Mouse (Mus musculus): ENCODE measurements around the gene Dync1i1.

Dync1i1 gene

GRCm38 (mm10) chr6:6058548-6058947 lies 333.1 kb downstream of the Dync1i1 start:
- DNase-seq (ENCODE audit: low spot score in 2 of 2): no peak

GRCm38 (mm10) chr6:6067201-6067600 lies 341.8 kb downstream of the Dync1i1 start:
- DNase-seq (ENCODE audit: low spot score in 2 of 2): no peak

- no peak for DNase-seq (ENCODE audit: low spot score in 2 of 2)
These were observed 344.6 kb downstream of the Dync1i1 start for GRCm38 (mm10) chr6:6070015-6070414.

GRCm38 (mm10) chr6:6071038-6071437 lies 345.6 kb downstream of the Dync1i1 start:
- DNase-seq (ENCODE audit: low spot score in 2 of 2): no peak

GRCm38 (mm10) chr6:6075940-6076447 lies 350.6 kb downstream of the Dync1i1 start:
- no peak for DNase-seq (ENCODE audit: low spot score in 2 of 2)

- no peak for DNase-seq (ENCODE audit: low spot score in 2 of 2)
These were observed 351.8 kb downstream of the Dync1i1 start for GRCm38 (mm10) chr6:6077234-6077633.
